Mouse (Mus musculus): ENCODE measurements around the gene Ogn. TPM values are rescaled to one million over a fixed set of nuclear protein-coding genes. Genes with fewer than 3 reads are reported as not detected.

Ogn gene
- total RNA-seq, 2 experiments from 2014 or later, result 3.7 to 5.4 TPM

- peak; percentile 5 to 7 for DNase-seq
Observed at GRCm38 (mm10) chr13:49644731-49645529, 37.1 kb downstream of the Ogn start.

- DNase-seq, result no peak
Observed at GRCm38 (mm10) chr13:49646019-49646418, 38.2 kb downstream of the Ogn start.

DNA sequence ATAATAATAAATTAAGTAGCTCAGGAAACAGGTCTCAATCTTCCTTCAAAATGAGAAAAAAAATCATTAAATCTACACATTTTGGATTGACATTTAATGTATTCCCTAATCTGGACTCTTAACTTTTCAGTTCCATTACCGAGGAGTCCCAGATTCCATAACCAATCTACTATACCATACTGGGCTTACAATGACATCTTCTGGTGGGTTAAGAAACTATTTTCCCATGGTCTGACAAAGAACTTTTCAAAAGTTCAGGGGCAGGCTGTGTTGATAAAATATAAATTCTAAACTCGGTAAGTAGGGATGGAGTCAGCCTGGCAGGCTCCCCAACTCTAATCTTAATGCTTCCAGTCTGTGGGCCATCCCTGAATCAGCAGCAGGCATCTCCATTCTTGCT lies 43.3 kb downstream of the Ogn start:
- no peak for DNase-seq

- no peak for DNase-seq
Observed at GRCm38 (mm10) chr13:49651781-49652351, 44.0 kb downstream of the Ogn start.

DNA sequence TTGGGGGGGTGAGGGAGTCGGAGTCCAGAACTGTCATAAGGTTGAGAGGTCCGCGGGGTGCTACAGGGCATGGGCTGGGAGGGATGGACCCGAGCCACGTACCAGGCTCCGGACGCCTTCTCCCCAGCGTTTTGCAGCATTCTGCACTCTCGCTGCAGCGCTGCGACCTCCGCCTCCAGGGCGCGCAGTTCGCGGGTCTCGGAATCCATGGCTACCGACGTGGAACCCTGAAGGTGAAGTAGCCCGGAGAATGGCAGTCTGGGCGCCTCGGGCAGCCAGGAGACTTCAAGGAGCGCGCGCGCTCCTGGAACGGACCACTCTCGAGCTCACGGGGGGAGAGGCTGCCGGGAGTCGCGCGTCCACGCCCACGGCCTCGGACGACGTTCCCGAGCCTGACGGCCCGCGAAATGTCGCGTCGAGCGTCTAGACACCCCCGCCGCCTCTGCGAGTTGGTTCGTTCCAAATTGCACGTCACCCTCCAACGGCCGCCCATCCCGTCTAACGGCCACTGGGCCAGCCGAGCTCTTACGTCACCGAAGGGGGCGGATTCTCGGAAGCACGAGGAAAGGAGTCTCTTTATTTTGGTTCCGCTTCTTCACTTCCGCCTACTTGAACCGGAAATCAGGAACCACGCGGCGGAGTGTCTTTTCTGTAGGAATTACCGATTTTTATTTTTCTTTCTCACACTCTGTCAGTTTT lies 44.8 kb downstream of the Ogn start, which contains the start of the genes Cenpp and Nol8:
Gene Cenpp (minus strand): TSS at position 305 of the 699 bp plus-strand sequence.
Gene Nol8 (plus strand): TSS at position 598 of the 699 bp plus-strand sequence.
- peak; percentile 99 for DNase-seq

DNA sequence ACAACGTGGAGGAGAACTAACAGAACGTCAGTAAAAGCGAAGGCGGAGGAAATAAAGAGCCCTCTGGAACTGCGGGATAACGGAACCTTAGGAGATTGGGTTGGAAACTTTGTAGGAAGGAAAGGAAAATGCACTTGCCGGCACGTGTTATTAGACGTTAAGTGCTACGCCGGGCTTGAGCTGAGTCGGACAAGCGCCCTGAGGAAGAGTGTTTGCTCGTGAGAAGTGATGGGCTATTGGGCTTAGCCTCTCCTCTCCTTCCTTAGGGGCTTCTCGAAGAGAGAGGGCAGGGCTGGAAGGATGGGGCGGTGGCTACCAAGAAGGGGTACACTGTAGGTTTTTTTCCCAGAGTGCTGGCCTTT lies 45.3 kb downstream of the Ogn start:
- DNase-seq, result no peak

Other genes starting within 250 kb of the Ogn start
- 10 to 100 TPM; 34.5 to 37.9 TPM for gene Ippk, start 186.8 kb upstream of the Ogn start, total RNA-seq (2021)
- gene Tes3-ps, start 114.7 kb upstream of the Ogn start, total RNA-seq (2021), result 1 to 10 TPM; 1.6 TPM
- gene Ecm2, start 103.2 kb upstream of the Ogn start, total RNA-seq (2021), result 1 to 10 TPM; 6.5 to 7.4 TPM
- gene Aspn, start 63.6 kb upstream of the Ogn start, total RNA-seq (2021), result 1 to 10 TPM; 1.2 to 1.7 TPM
- gene Omd, start 25.6 kb upstream of the Ogn start, total RNA-seq (2021), result 1 to 10 TPM in 1 of 2 experiments, under 1 TPM in 1; 0.30 to 1.1 TPM
- 1 to 10 TPM; 1.8 to 2.0 TPM for gene Cenpp, start 44.7 kb downstream of the Ogn start, total RNA-seq (2021)
- gene Nol8, start 45.0 kb downstream of the Ogn start, total RNA-seq (2021), result 10 to 100 TPM; 26.5 to 28.4 TPM
- gene Iars, start 74.1 kb downstream of the Ogn start, total RNA-seq (2021), result 10 to 100 TPM; 67.3 to 75.3 TPM
- gene Gm30302, start 191.0 kb downstream of the Ogn start, total RNA-seq (2021), result not detected

All from layer of hippocampus, postnatal 36 days (tissue).